Mouse (Mus musculus) liver, embryonic 14.5 days (tissue): ENCODE measurements around the gene Tox3. TPM values are rescaled to one million over a fixed set of nuclear protein-coding genes. Genes with fewer than 3 reads are reported as not detected.

Experiments used
- ATAC-seq: fragments of 200-750 bp; cut with Nextera tagmentation; 2 replicates; pipeline ENCODE4 v1.8.0; 2017; ENCODE audit warnings: moderate number of reproducible peaks, mild to moderate bottlenecking, moderate library complexity; ENCODE audit not compliant: insufficient read depth
- DNase-seq, 3 experiments: peaks; one replicate each; pipeline ENCODE4 v3.0.0-alpha.2; 2012 to 2013; ENCODE audit warnings: low read depth in 3 of 3, low spot score in 3 of 3
- H3K27ac ChIP-seq: fragments of 300-500 bp; sonication (generic); 2 replicates; pipeline ENCODE4 v1.5.1; 2014; ENCODE audit warnings: moderate library complexity, mild to moderate bottlenecking, control low read depth, inconsistent platforms
- H3K27me3 ChIP-seq: fragments of 300-500 bp; sonication (generic); 2 replicates; pipeline ENCODE4 v1.6.1; 2014; ENCODE audit warnings: mild to moderate bottlenecking, low read length, moderate library complexity; ENCODE audit not compliant: control insufficient read depth, insufficient read depth
- H3K36me3 ChIP-seq: fragments of 300-500 bp; sonication (generic); replicated peaks from 2 replicates; pipeline ENCODE4 v1.6.1; 2014; ENCODE audit warnings: low read depth; ENCODE audit not compliant: control insufficient read depth, insufficient read depth
- H3K4me1 ChIP-seq, 2 experiments: fragments of 200-500 bp in 1 of 2; fragments of 300-500 bp in 1 of 2; sonication (generic) in 1 of 2; replicated peaks; 2 replicates each; pipeline ENCODE4 v1.6.1; 2012 to 2014; ENCODE audit warnings: antibody characterized with exemption in 1 of 2, inconsistent platforms in 1 of 2, low read length in 1 of 2; ENCODE audit not compliant: control insufficient read depth in 2 of 2, insufficient read depth in 2 of 2
- H3K4me2 ChIP-seq: fragments of 300-500 bp; sonication (generic); 2 replicates; pipeline ENCODE4 v1.6.1; 2014; ENCODE audit warnings: low read depth, mild to moderate bottlenecking, control low read depth, moderate library complexity
- H3K4me3 ChIP-seq, 2 experiments: fragments of 200-500 bp in 1 of 2; fragments of 300-500 bp in 1 of 2; sonication (generic) in 1 of 2; 2 replicates each; pipeline ENCODE4 v1.5.1; 2012 to 2014; ENCODE audit warnings: low read depth in 2 of 2, low read length in 2 of 2, mild to moderate bottlenecking in 2 of 2, control low read depth in 1 of 2, inconsistent platforms in 1 of 2, moderate library complexity in 1 of 2; ENCODE audit not compliant: insufficient read depth in 1 of 2
- H3K9ac ChIP-seq: fragments of 300-500 bp; sonication (generic); replicated peaks from 2 replicates; pipeline ENCODE4 v1.6.1; 2014; ENCODE audit warnings: mild to moderate bottlenecking, control low read depth, moderate library complexity
- H3K9me3 ChIP-seq: fragments of 300-500 bp; sonication (generic); 2 replicates; pipeline ENCODE4 v1.6.1; 2016; ENCODE audit warnings: low read length, mixed read lengths; ENCODE audit not compliant: control insufficient read depth
- CTCF ChIP-seq: IDR thresholded peaks from 2 replicates; pipeline ENCODE4 v1.5.1; 2016; ENCODE audit warnings: antibody characterized with exemption, low read depth, control low read depth
- EP300 ChIP-seq: IDR thresholded peaks from 2 replicates; pipeline ENCODE4 v1.6.1; 2016; ENCODE audit warnings: antibody characterized with exemption, low read depth
- WGBS: fragments of 180-500 bp; shearing (Covaris S2); extraction: QIAGEN DNeasy Blood & Tissue Kit; methylation state at CpG from one replicate; pipeline ENCODE4 v1.1.7; 2014; ENCODE audit not compliant: insufficient replicate concordance; 5-methylcytosine and 5-hydroxymethylcytosine counted together
- polyA plus RNA-seq, 2 experiments: library from polyadenylated mRNA; depleted of rRNA in 1 of 2; stranded (reverse) in 1 of 2; unstranded in 1 of 2; fragments of >200 nt; fragmentation: Nextera tagmentation in 1 of 2; extraction: Ambion mirVana in 1 of 2; gene quantifications; 2 replicates each; pipeline versions ENCODE4 v1.2.1 to v1.2.3; 2012 to 2014

Tox3 gene
- polyA plus RNA-seq, 2 experiments, result 0.06 to 0.23 TPM

GRCm38 (mm10) chr8:90224172-90224571, 124.0 kb downstream of the Tox3 start:
- 52% methylated on average over 1 of the region's 1 CpGs for WGBS
- Histone ChIP-seq H3K27me3 (no peaks in the 10 kb centered on the region), H3K9ac (no peak overlapping the region), H3K4me3 (no peak overlapping the region), H3K27ac (no peak overlapping the region), H3K36me3 (no peaks in the 10 kb centered on the region), H3K4me1 (no peaks in the 10 kb centered on the region), H3K4me2 (no peak overlapping the region), H3K9me3 (no peaks in the 10 kb centered on the region)
- no peak for TF ChIP-seq CTCF
- TF ChIP-seq EP300, result no peak
- DNase-seq, result no peak
- ATAC-seq, result no peak

GRCm38 (mm10) chr8:90209105-90210037, 138.8 kb downstream of the Tox3 start:
- Histone ChIP-seq H3K4me3 (no peak overlapping the region), H3K9ac (no peak overlapping the region), H3K27me3 (no peaks in the 10 kb centered on the region), H3K9me3 (no peaks in the 10 kb centered on the region), H3K4me2 (no peak overlapping the region), H3K27ac (no peak overlapping the region), H3K4me1 (no peaks in the 10 kb centered on the region), H3K36me3 (no peaks in the 10 kb centered on the region)
- DNase-seq (no peak), ATAC-seq (no peak)
- TF ChIP-seq CTCF (no peak), EP300 (no peak)
- 68% methylated on average over 14 of the region's 14 CpGs for WGBS
